ENCODE assay signal across 22 mouse cellular contexts in the genomic region with DNA sequence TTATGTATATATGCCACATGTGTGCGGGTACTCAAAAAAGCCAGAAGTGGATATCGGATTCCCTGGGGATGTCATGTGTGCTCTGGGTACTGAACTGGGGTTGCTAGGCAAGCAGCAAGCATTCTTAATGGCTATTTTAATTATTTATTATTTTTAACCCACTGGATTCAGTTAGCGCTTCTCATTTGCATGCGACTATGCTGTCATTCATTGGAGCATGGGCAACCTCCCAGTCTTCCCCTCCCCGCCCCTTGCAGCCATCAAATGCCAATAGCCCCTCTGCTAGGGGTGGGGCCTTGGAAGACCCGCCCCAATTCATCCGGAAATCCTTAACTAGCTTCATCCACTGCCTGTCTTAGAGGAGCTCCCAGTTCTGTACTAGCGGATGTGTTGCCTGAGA. TPM values are rescaled to one million over a fixed set of nuclear protein-coding genes. Genes with fewer than 3 reads are reported as not detected.
DNase-seq lines count a peak whose midpoint lies in the region; ATAC-seq and TF ChIP-seq lines count a peak whose summit lies in the region.
"Had no signal": no experiment of that assay in that cellular context is flagged by ENCODE, and none has a peak within 500 bp of the region (broad histone marks: within the 10 kb centered on the region; RNA-seq: fewer than 3 reads in every experiment).

No protein-coding gene starts in this region.

- TF ChIP-seq EP300 in liver, postnatal 0 days (IDR thresholded peaks at IDR 0.05; ENCODE audit: low read depth) = no peak

- H3K9ac ChIP-seq in liver, postnatal 0 days (replicated peaks) = no peak overlapping the region
- H3K9ac ChIP-seq in liver, embryonic 12.5 days = no peak overlapping the region
- no peak overlapping the region for H3K9ac ChIP-seq in midbrain, embryonic 13.5 days (replicated peaks)
- H3K9ac ChIP-seq: forebrain, embryonic 12.5 days; heart, embryonic 15.5 days; limb, embryonic 12.5 days; liver, embryonic 14.5 days had no signal

- H3K9me3 ChIP-seq in liver, postnatal 0 days (ENCODE audit: low read length) = no peaks in the 10 kb centered on the region
- no peaks in the 10 kb centered on the region for H3K9me3 ChIP-seq in liver, embryonic 12.5 days (replicated peaks)
- H3K9me3 ChIP-seq in midbrain, embryonic 13.5 days = no peaks in the 10 kb centered on the region
- H3K9me3 ChIP-seq: forebrain, embryonic 12.5 days; heart, embryonic 15.5 days; limb, embryonic 12.5 days; megakaryocyte, embryonic 14.5 days had no signal

- DNase-seq in liver, postnatal 0 days = no peak
- DNase-seq in brain, embryonic 14.5 days (ENCODE audit: low read depth) = peak; percentile 63
- DNase-seq in retina, postnatal 1 day = peak; percentile 28
- no peak for DNase-seq in thymus, postnatal 14 days
- DNase-seq in gastrocnemius, postnatal 25 days = no peak
- DNase-seq: adrenal gland, postnatal 36 days; cerebellum, postnatal 10 days; kidney, adult 11 months; kidney, postnatal 14 days; lung, postnatal 10 days; right cerebral cortex, postnatal 4 days had no signal

- no peak overlapping the region; the same call in 1 of the 2 replicates for H3K4me2 ChIP-seq in liver, postnatal 0 days (ENCODE audit: low read depth, low read length)
- no peak overlapping the region for H3K4me2 ChIP-seq in liver, embryonic 12.5 days
- H3K4me2 ChIP-seq in midbrain, embryonic 13.5 days (replicated peaks) = no peak overlapping the region
- H3K4me2 ChIP-seq: forebrain, embryonic 12.5 days; heart, embryonic 15.5 days had no signal

- TF ChIP-seq CTCF in liver, postnatal 0 days (IDR thresholded peaks at IDR 0.05; ENCODE audit: low read depth) = no peak
- no peak for TF ChIP-seq CTCF in brain, embryonic 14.5 days (IDR thresholded peaks at IDR 0.05; ENCODE audit: borderline replicate concordance, extremely low read depth, insufficient read depth, insufficient read length)

- no peak for TF ChIP-seq POLR2A in brain, embryonic 14.5 days (IDR thresholded peaks at IDR 0.05; ENCODE audit: borderline replicate concordance, extremely low read depth, insufficient read depth, insufficient read length, poor library complexity, severe bottlenecking)

- 79% methylated on average over 8 of the region's 8 CpGs for WGBS in liver, postnatal 0 days (ENCODE audit: insufficient replicate concordance)
- WGBS in liver, embryonic 12.5 days (ENCODE audit: insufficient replicate concordance) = 75% methylated on average over 8 of the region's 8 CpGs
- WGBS in midbrain, embryonic 13.5 days = 78% methylated on average over 8 of the region's 8 CpGs

- no peaks in the 10 kb centered on the region for H3K27me3 ChIP-seq in liver, postnatal 0 days (ENCODE audit: insufficient read depth, low read length)
- no peaks in the 10 kb centered on the region for H3K27me3 ChIP-seq in liver, embryonic 12.5 days (replicated peaks)
- no peaks in the 10 kb centered on the region for H3K27me3 ChIP-seq in midbrain, embryonic 13.5 days
- H3K27me3 ChIP-seq: forebrain, embryonic 12.5 days; heart, embryonic 15.5 days; limb, embryonic 12.5 days; megakaryocyte, embryonic 14.5 days; Patski had no signal

- H3K27ac ChIP-seq in liver, postnatal 0 days (ENCODE audit: low read depth) = no peak overlapping the region
- H3K27ac ChIP-seq in liver, embryonic 12.5 days = no peak overlapping the region
- no peak overlapping the region for H3K27ac ChIP-seq in midbrain, embryonic 13.5 days
- H3K27ac ChIP-seq: forebrain, embryonic 12.5 days; heart, embryonic 15.5 days; liver, embryonic 14.5 days had no signal

- no peak for ATAC-seq in liver, postnatal 0 days
- ATAC-seq in liver, embryonic 12.5 days = no peak
- peak; percentile 79 for ATAC-seq in midbrain, embryonic 13.5 days
- ATAC-seq: Patski had no signal

- H3K36me3 ChIP-seq in liver, postnatal 0 days (replicated peaks; ENCODE audit: insufficient read depth, low read length) = no peaks in the 10 kb centered on the region
- no peaks in the 10 kb centered on the region for H3K36me3 ChIP-seq in liver, embryonic 12.5 days
- no peaks in the 10 kb centered on the region for H3K36me3 ChIP-seq in midbrain, embryonic 13.5 days
- H3K36me3 ChIP-seq: forebrain, embryonic 12.5 days; heart, embryonic 15.5 days; limb, embryonic 12.5 days had no signal

- no peaks in the 10 kb centered on the region for H3K4me1 ChIP-seq in liver, postnatal 0 days (ENCODE audit: insufficient read depth)
- H3K4me1 ChIP-seq in liver, embryonic 12.5 days = no peaks in the 10 kb centered on the region
- H3K4me1 ChIP-seq in midbrain, embryonic 13.5 days (replicated peaks) = 0 out of 2 replicates have a peak, but pooled peaks cover 4% of the 10 kb centered on the region
- H3K4me1 ChIP-seq: forebrain, embryonic 12.5 days; heart, embryonic 15.5 days; megakaryocyte, embryonic 14.5 days had no signal

- 0 out of 2 replicates have a peak overlapping the region, but pooled peaks have one; percentile 6 for H3K4me3 ChIP-seq in liver, postnatal 0 days (ENCODE audit: low read depth, low read length)
- no peak overlapping the region for H3K4me3 ChIP-seq in liver, embryonic 12.5 days
- H3K4me3 ChIP-seq in midbrain, embryonic 13.5 days (replicated peaks) = no peak overlapping the region
- H3K4me3 ChIP-seq: forebrain, embryonic 12.5 days; heart, embryonic 15.5 days; limb, embryonic 12.5 days; megakaryocyte, embryonic 14.5 days had no signal

RNA-seq across cellular contexts. Expression of gene Itgb2l, which starts 2.5 kb away (rescaled TPM):
- 8.7 and 10.0 TPM in 2 replicates for polyA plus RNA-seq in liver, postnatal 0 days (2015; fragmentation: Nextera tagmentation; extraction: Ambion mirVana)
- 0.57 and 0.69 TPM in 2 replicates for polyA plus RNA-seq in liver, embryonic 12.5 days (2016; fragmentation: Nextera tagmentation; extraction: Ambion mirVana)
- polyA plus RNA-seq in brain, embryonic 14.5 days (2012; rRNA removed) = 0.05 and 0.08 TPM in 2 replicates
- polyA plus RNA-seq in midbrain, embryonic 13.5 days (2015; fragmentation: Nextera tagmentation; extraction: Ambion mirVana) = 0.12 TPM in 1 of 2 replicates, not detected in the other
- not detected for total RNA-seq in gastrocnemius, postnatal 25 days (2021)
- total RNA-seq: adrenal gland, postnatal 36 days; left cerebral cortex, adult 8-10 months had no signal
- polyA plus RNA-seq: forebrain, embryonic 12.5 days; heart, embryonic 15.5 days had no signal

RNA-seq across cellular contexts. Expression of gene Pcp4, which starts 26.5 kb away (rescaled TPM):
- not detected in 2 replicates for polyA plus RNA-seq in liver, postnatal 0 days (2015; fragmentation: Nextera tagmentation; extraction: Ambion mirVana)
- 0.33 TPM in 1 of 2 replicates, not detected in the other for polyA plus RNA-seq in liver, embryonic 12.5 days (2016; fragmentation: Nextera tagmentation; extraction: Ambion mirVana)
- 76.6 and 125 TPM in 2 replicates for polyA plus RNA-seq in brain, embryonic 14.5 days (2012; rRNA removed)
- 177 and 218 TPM in 2 replicates for polyA plus RNA-seq in midbrain, embryonic 13.5 days (2015; fragmentation: Nextera tagmentation; extraction: Ambion mirVana)
- under 1 TPM; 0.46 to 0.94 TPM for total RNA-seq in gastrocnemius, postnatal 25 days (2021)
- total RNA-seq: granulocyte monocyte progenitor cell, adult 5-6 weeks; hematopoietic stem cell, adult 5-6 weeks had no signal

Comparison
In these comparisons a context has a peak if more than half of its experiments do, and no peak if none do; other contexts are left out.
1. DNase-seq: peak in brain, embryonic 14.5 days (single experiment) and retina, postnatal 1 day (single experiment); none in liver, postnatal 0 days (single experiment), thymus, postnatal 14 days (single experiment) and gastrocnemius, postnatal 25 days (single experiment).
2. RNA of gene Pcp4, which starts 26.5 kb away (polyA plus RNA-seq): 177 to 218 TPM in midbrain, embryonic 13.5 days and 76.6 to 125 TPM in brain, embryonic 14.5 days; 0.33 TPM in liver, embryonic 12.5 days and not detected in liver, postnatal 0 days; every median in the first group is over 10 times any median in the second.